Mouse (Mus musculus) neural tube, embryonic 13.5 days (tissue): Measurements from ENCODE around the gene Gfap. TPM values are rescaled to one million over a fixed set of nuclear protein-coding genes. Genes with fewer than 3 reads are reported as not detected.

Experiments
- ATAC-seq: fragments of 200-750 bp; cut with Nextera tagmentation; 2 replicates; pipeline ENCODE4 v1.8.0; 2017; ENCODE audit warnings: low read depth, mild to moderate bottlenecking, moderate TSS enrichment, moderate library complexity
- H3K27ac ChIP-seq: fragments of 300-500 bp; sonication (generic); replicated peaks from 2 replicates; pipeline ENCODE4 v1.5.1; 2015; ENCODE audit warnings: moderate library complexity, mild to moderate bottlenecking, inconsistent platforms
- H3K27me3 ChIP-seq: fragments of 300-500 bp; sonication (generic); 2 replicates; pipeline ENCODE4 v1.6.1; 2015; ENCODE audit warnings: mild to moderate bottlenecking, inconsistent platforms
- H3K36me3 ChIP-seq: fragments of 300-500 bp; sonication (generic); 2 replicates; pipeline ENCODE4 v1.6.1; 2015; ENCODE audit warnings: mild to moderate bottlenecking, inconsistent platforms
- H3K4me1 ChIP-seq: fragments of 300-500 bp; sonication (generic); replicated peaks from 2 replicates; pipeline ENCODE4 v1.6.1; 2015; ENCODE audit warnings: inconsistent platforms
- H3K4me2 ChIP-seq: fragments of 300-500 bp; sonication (generic); 2 replicates; pipeline ENCODE4 v1.6.1; 2015; ENCODE audit warnings: inconsistent platforms, mild to moderate bottlenecking, moderate library complexity
- H3K4me3 ChIP-seq: fragments of 300-500 bp; sonication (generic); 2 replicates; pipeline ENCODE4 v1.5.1; 2015; ENCODE audit warnings: mild to moderate bottlenecking, inconsistent platforms
- H3K9ac ChIP-seq: fragments of 300-500 bp; sonication (generic); 2 replicates; pipeline ENCODE4 v1.6.1; 2015; ENCODE audit warnings: moderate library complexity, mild to moderate bottlenecking, inconsistent platforms
- H3K9me3 ChIP-seq: fragments of 300-500 bp; sonication (generic); 2 replicates; pipeline ENCODE4 v1.6.1; 2016; ENCODE audit warnings: inconsistent platforms
- WGBS: fragments of 180-500 bp; shearing (Covaris S2); methylation state at CpG from one replicate; pipeline ENCODE4 v1.1.7; 2015; 5-methylcytosine and 5-hydroxymethylcytosine counted together
- polyA plus RNA-seq: library from polyadenylated mRNA; unstranded; fragments of >200 nt; fragmentation: Nextera tagmentation; extraction: Ambion mirVana; gene quantifications from 2 replicates; pipeline ENCODE4 v1.2.1, GENCODE M21; 2015

The Gfap gene
- polyA plus RNA-seq, 1 experiment from 2014 or later = 0.24 TPM

DNA sequence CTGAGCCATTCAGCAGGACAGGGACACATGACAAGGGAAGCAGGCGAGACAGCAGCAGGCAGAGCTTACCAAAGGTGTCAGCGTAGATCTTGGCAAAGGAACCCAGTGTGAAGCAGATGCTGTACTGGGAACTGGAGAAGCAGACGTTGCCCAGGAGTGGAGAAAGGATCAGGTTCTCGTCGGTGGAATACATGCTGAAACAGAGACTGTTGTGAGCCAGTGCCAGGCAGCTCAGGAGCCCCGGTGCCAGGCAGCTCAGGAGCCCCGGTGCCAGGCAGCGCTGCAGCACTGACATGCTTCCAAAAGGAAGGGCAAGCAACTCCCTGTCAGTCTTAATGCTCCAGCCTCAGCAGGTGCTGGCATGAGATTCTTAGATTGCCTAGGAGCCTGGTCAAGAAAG is 40.8 kb downstream of the Gfap start:
- WGBS = 86% methylated on average over 8 of the region's 8 CpGs
- ATAC-seq = no peak
- H3K9me3 ChIP-seq = no peaks in the 10 kb centered on the region
- H3K4me2 ChIP-seq = no peak overlapping the region
- H3K4me3 ChIP-seq = no peak overlapping the region
- H3K36me3 ChIP-seq = peaks cover 92% of the 10 kb centered on the region
- no peak overlapping the region for H3K27ac ChIP-seq
- no peaks in the 10 kb centered on the region for H3K4me1 ChIP-seq
- H3K27me3 ChIP-seq = no peaks in the 10 kb centered on the region
- H3K9ac ChIP-seq = no peak overlapping the region

DNA sequence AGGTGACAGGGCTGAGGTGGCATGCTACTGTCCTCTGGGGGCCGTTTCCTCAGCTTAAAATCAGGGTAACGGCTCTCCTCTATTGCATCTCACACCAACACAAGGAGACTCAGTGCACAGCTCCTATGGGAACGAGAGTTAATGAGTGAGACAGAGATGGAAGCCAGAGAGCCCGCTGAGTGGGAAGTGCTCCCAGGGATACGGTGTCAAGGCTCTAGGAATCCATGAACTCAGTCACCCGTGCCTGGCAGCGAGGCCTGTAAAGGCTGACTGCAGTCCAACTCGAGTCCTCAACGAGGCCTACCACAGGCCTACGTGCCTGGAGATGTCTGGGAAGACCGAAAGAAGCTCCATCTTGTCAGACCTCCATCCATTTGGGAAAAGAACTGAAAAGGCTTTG is 41.8 kb downstream of the Gfap start:
- Histone ChIP-seq H3K4me2 (no peak overlapping the region), H3K27ac (no peak overlapping the region), H3K27me3 (no peaks in the 10 kb centered on the region), H3K9me3 (no peaks in the 10 kb centered on the region), H3K36me3 (peaks cover 98% of the 10 kb centered on the region), H3K4me1 (no peaks in the 10 kb centered on the region), H3K4me3 (no peak overlapping the region), H3K9ac (no peak overlapping the region)
- no peak for ATAC-seq
- WGBS = 88% methylated on average over 11 of the region's 11 CpGs

DNA sequence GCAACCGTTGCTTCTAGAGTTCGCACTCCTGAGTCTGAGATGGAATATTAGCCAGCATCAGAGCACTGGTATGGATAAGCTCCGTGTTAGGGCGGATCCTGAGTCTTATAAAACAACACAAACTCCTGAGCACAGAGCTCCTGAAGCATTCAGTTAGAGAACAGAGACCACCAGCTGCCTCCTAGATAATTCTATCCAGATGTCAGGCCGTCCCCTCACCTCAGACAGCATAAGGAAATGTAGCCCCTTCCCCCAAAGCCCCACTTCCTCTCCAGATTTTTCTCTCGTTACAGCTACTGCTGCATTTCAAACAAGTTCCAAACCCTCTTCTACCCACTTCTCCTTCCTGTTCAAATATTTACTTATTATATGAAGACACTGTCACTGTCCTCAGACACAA is 44.8 kb downstream of the Gfap start:
- no peak overlapping the region for H3K27ac ChIP-seq
- no peak for ATAC-seq
- no peaks in the 10 kb centered on the region for H3K9me3 ChIP-seq
- H3K36me3 ChIP-seq = peaks cover 98% of the 10 kb centered on the region
- no peak overlapping the region for H3K4me2 ChIP-seq
- H3K9ac ChIP-seq = no peak overlapping the region
- no peaks in the 10 kb centered on the region for H3K27me3 ChIP-seq
- no peaks in the 10 kb centered on the region for H3K4me1 ChIP-seq
- WGBS = 85% methylated on average over 6 of the region's 6 CpGs
- H3K4me3 ChIP-seq = no peak overlapping the region

DNA sequence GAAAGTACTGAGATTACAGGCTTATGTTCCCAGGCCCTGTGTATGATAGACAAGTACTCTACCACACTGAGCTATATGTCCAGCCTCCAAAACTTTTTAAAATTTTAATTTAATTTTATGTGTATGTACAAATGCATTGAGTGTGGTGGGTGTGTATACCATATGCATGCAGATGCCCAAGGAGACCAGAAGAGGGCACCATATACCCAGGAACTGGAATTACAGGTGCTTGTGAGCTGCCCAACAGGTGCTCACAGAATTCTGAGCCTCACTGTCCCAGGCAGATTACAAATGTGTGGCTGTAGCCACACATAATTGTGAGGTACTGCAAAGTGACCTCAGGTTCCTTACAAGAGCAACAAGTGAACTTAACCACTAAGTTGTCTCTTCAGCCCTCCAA is 47.0 kb downstream of the Gfap start:
- no peak overlapping the region for H3K27ac ChIP-seq
- no peak overlapping the region for H3K9ac ChIP-seq
- H3K4me1 ChIP-seq = no peaks in the 10 kb centered on the region
- H3K4me2 ChIP-seq = no peak overlapping the region
- ATAC-seq = no peak
- no peaks in the 10 kb centered on the region for H3K9me3 ChIP-seq
- no peaks in the 10 kb centered on the region for H3K27me3 ChIP-seq
- no peak overlapping the region for H3K4me3 ChIP-seq
- peaks cover 98% of the 10 kb centered on the region for H3K36me3 ChIP-seq

DNA sequence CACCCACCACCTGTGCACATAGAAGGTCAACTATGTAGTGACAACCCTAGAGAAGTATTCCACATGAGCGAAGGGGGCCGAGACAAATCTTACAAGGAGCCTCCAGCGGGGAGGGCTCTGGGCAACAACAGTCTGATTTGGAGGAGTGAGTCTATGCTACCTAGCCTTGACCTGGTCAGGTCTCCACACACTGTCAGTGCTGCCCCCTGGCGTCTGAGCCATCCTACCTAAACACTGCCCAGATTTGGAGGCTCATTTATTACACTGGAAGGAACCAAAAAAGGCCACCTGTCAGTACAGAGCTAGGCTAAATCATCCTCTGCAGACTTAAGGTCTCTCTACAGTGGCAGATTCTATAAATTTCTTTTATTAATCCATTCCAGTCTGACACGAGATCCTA is 48.8 kb downstream of the Gfap start:
- H3K4me1 ChIP-seq = no peaks in the 10 kb centered on the region
- H3K9ac ChIP-seq = no peak overlapping the region
- WGBS = 69% methylated on average over 5 of the region's 5 CpGs
- no peaks in the 10 kb centered on the region for H3K9me3 ChIP-seq
- H3K4me2 ChIP-seq = no peak overlapping the region
- H3K36me3 ChIP-seq = peaks cover 98% of the 10 kb centered on the region
- H3K27ac ChIP-seq = no peak overlapping the region
- no peak overlapping the region for H3K4me3 ChIP-seq
- no peaks in the 10 kb centered on the region for H3K27me3 ChIP-seq
- ATAC-seq = no peak

DNA sequence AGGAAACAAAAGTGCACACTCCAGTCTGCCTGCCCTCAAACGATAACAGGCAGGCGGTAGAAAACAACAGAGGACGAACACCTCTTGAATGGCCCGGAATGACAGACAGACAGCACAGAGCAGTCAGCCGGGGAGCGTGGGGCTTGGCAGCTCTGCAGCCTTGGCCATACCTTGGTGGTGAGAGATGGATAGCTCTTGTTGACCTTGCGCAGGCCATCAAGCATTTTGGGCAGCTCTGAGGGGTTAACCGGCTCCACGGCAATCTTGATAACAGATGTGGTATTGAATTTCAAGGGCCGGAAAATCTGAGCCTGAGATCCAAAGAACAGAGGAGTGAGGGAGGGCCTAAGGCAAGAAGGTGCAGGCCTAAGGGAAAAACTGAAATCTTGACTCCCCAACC is 54.8 kb downstream of the Gfap start:
- Histone ChIP-seq H3K9ac (no peak overlapping the region), H3K27me3 (no peaks in the 10 kb centered on the region), H3K4me1 (no peaks in the 10 kb centered on the region), H3K4me3 (no peak overlapping the region), H3K4me2 (no peak overlapping the region), H3K36me3 (peaks cover 100% of the 10 kb centered on the region), H3K27ac (no peak overlapping the region), H3K9me3 (no peaks in the 10 kb centered on the region)
- WGBS = 94% methylated on average over 10 of the region's 10 CpGs
- ATAC-seq = no peak

DNA sequence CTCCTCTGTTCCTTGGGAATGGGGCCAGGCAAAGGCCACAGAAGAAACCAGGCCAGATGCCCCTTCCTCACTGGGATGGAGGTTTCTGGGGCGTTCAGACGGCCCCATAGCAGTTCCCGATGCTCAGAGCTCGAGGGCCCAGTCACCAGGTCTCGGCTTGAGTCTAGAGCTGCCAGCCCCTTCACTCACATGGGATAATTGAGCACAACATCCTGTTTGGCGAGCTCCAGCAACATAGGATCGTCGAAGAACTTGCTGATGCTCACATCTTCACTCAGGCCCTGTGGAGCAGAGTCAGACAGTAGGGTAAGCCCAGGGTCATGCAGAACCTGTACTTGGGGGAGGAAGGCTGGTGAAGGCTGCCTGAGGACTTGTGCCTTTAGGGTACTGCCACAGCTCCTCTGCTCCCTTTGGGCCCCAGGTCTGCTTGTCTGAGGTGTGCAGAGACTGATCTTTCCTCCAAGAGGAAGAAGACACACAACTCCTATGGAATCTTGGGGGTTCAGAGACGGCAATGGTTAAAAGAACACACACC is 62.0 kb downstream of the Gfap start:
- 0 out of 2 replicates have a peak overlapping the region, but pooled peaks have one; percentile 23 for H3K27ac ChIP-seq
- no peak overlapping the region for H3K4me3 ChIP-seq
- H3K27me3 ChIP-seq = no peaks in the 10 kb centered on the region
- H3K9me3 ChIP-seq = no peaks in the 10 kb centered on the region
- peaks cover 76% of the 10 kb centered on the region for H3K36me3 ChIP-seq
- WGBS = 88% methylated on average over 9 of the region's 9 CpGs
- no peak for ATAC-seq
- no peak overlapping the region for H3K4me2 ChIP-seq
- no peak overlapping the region for H3K9ac ChIP-seq
- 0 out of 2 replicates have a peak, but pooled peaks cover 4% of the 10 kb centered on the region for H3K4me1 ChIP-seq

DNA sequence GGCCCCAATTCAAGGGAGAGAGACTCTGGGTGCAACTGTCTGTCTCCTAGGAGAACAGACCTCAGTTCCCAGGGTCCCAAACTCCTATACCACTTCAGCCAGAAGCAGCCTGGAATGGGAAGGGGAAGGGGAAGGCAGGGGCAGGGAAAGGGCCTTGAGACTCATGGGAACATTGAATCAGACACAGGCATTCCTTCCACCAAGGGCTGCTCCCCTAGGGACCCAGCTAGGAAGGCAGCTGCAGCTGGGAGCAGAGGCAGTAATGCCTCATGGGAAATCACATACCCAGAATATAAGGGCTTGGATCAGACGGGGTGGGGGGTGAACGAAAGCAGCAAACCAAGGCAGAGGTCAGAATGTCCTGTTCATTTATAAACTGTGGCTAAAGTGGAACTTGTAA is 62.6 kb downstream of the Gfap start:
- Histone ChIP-seq H3K4me1 (0 out of 2 replicates have a peak, but pooled peaks cover 4% of the 10 kb centered on the region), H3K4me2 (no peak overlapping the region), H3K36me3 (peaks cover 70% of the 10 kb centered on the region), H3K9ac (no peak overlapping the region), H3K4me3 (no peak overlapping the region), H3K27me3 (no peaks in the 10 kb centered on the region), H3K9me3 (no peaks in the 10 kb centered on the region), H3K27ac (no peak overlapping the region)
- ATAC-seq = no peak
- WGBS = 89% methylated on average over 2 of the region's 2 CpGs

DNA sequence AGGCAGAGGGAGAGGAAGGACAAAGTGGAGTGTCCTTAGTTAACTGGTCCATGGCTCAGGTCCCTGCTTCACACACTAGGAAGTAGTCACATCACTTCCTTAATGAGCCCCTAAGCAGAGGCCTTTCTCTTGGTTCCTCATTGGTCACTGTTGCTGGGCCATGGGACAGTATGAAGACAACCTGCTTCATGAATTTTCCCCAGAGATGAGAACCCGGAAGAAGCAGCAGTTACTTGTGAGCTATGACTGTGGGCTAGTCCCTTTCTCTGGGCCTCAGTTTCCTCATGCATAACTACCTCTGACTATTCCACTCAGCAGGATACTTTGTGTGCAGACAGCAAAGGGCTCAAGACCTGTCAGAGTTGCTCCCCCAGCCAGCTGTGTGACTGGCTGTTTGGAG is 63.3 kb downstream of the Gfap start:
- Histone ChIP-seq H3K27me3 (no peaks in the 10 kb centered on the region), H3K36me3 (peaks cover 63% of the 10 kb centered on the region), H3K4me1 (0 out of 2 replicates have a peak, but pooled peaks cover 4% of the 10 kb centered on the region), H3K4me2 (no peak overlapping the region), H3K9ac (no peak overlapping the region), H3K27ac (no peak overlapping the region), H3K9me3 (no peaks in the 10 kb centered on the region), H3K4me3 (no peak overlapping the region)
- ATAC-seq = no peak
- 86% methylated on average over 1 of the region's 1 CpGs for WGBS

Other genes with a start within 250 kb of the Gfap start
- 0.15 and 0.25 TPM in 2 replicates for gene Meioc, start 237.2 kb downstream of the Gfap start, polyA plus RNA-seq
- 33.4 and 43.0 TPM in 2 replicates for gene Ccdc43, start 203.1 kb downstream of the Gfap start, polyA plus RNA-seq
- gene Adam11, start 139.5 kb downstream of the Gfap start, polyA plus RNA-seq = 40.1 and 47.0 TPM in 2 replicates
- 38.2 and 40.5 TPM in 2 replicates for gene Gjc1, start 81.2 kb downstream of the Gfap start, polyA plus RNA-seq
- gene Higd1b, start 65.1 kb downstream of the Gfap start, polyA plus RNA-seq = 2.1 and 2.6 TPM in 2 replicates
- 134 TPM in 2 replicates for gene Eftud2, start 19.9 kb downstream of the Gfap start, polyA plus RNA-seq
- 0.89 and 0.91 TPM in 2 replicates for gene Ccdc103, start 19.7 kb downstream of the Gfap start, polyA plus RNA-seq
- gene Fam187a, start 15.7 kb downstream of the Gfap start, polyA plus RNA-seq = not detected in 2 replicates
- gene Kif18b, start 24.2 kb upstream of the Gfap start, polyA plus RNA-seq = 1.7 and 2.5 TPM in 2 replicates
- gene C1ql1, start 45.8 kb upstream of the Gfap start, polyA plus RNA-seq = 1.9 and 2.0 TPM in 2 replicates
- 31.2 and 32.3 TPM in 2 replicates for gene Nmt1, start 127.3 kb upstream of the Gfap start, polyA plus RNA-seq
- 161 and 171 TPM in 2 replicates for gene Dcakd, start 127.4 kb upstream of the Gfap start, polyA plus RNA-seq
- gene Plcd3, start 200.7 kb upstream of the Gfap start, polyA plus RNA-seq = 0.98 and 1.6 TPM in 2 replicates
- 8.5 and 9.9 TPM in 2 replicates for gene Acbd4, start 200.8 kb upstream of the Gfap start, polyA plus RNA-seq
- gene Hexim1, start 215.3 kb upstream of the Gfap start, polyA plus RNA-seq = 3.6 and 3.9 TPM in 2 replicates
- 17.3 and 17.6 TPM in 2 replicates for gene Hexim2, start 231.5 kb upstream of the Gfap start, polyA plus RNA-seq